Mouse (Mus musculus) central nervous system, embryonic 14 days (tissue): ENCODE results near the gene Klf16. TPM values are rescaled to one million over a fixed set of nuclear protein-coding genes. Genes with fewer than 3 reads are reported as not detected.

ENCODE experiments used
- polyA plus RNA-seq: library from polyadenylated mRNA; depleted of rRNA; stranded (reverse); fragments of >200 nt; gene quantifications from 2 replicates; pipeline ENCODE4 v1.2.3, GENCODE M21; 2012; rRNA removed

Gene Klf16
- polyA plus RNA-seq = 13.9 and 14.8 TPM in 2 replicates

GRCm38 (mm10) chr10:80577195-80578130 lies at the start of gene Klf16:
Gene Klf16, minus strand, starts transcription at chr10:80577321.

DNA sequence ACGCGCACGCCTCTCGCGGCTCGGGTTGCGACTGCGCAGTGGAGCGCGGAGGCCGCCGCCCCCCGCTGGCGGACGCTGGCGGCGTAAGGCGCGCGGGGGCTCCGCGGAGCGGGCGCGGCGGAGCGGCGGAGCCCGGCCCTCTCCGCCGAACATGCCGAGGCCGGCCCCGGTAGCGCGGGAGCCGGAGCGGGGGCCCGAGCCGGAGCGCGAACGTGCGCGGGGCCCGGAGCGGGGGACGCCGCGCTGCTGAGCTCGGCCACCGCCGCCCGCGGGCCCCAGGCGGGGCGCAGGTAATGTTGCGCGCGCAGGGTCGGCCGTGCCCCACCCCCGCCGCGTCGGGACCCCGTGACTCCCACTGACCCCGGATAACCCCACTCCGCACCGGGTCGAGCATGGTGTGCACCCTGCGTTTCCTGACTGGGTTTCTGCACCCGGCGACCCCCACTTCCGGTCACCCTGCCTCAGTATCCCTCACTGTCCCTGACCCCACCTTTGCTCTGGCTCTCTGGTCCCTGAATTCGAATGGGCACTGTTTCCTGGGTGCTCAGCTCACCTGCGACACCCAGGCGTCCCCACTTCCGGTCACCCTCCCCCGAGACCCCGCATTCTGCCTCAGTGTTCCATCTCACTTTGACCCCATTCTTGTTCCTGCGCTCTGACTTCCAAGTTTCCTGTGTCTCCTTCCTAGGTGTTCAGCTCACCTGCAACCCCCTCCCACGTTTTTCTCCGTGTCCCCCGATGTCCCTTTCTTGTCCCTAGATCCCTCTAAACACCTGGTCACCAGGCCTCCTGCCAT lies 45.7 kb upstream of the Klf16 start, which contains the start of gene Csnk1g2:
TSS of gene Csnk1g2 (plus strand) at position 178 of the 796 bp plus-strand sequence.

GRCm38 (mm10) chr10:80605721-80606120 lies 28.6 kb upstream of the Klf16 start, which contains the start of gene Gm49322:
Gene Gm49322, plus strand, starts transcription at chr10:80606021.

DNA sequence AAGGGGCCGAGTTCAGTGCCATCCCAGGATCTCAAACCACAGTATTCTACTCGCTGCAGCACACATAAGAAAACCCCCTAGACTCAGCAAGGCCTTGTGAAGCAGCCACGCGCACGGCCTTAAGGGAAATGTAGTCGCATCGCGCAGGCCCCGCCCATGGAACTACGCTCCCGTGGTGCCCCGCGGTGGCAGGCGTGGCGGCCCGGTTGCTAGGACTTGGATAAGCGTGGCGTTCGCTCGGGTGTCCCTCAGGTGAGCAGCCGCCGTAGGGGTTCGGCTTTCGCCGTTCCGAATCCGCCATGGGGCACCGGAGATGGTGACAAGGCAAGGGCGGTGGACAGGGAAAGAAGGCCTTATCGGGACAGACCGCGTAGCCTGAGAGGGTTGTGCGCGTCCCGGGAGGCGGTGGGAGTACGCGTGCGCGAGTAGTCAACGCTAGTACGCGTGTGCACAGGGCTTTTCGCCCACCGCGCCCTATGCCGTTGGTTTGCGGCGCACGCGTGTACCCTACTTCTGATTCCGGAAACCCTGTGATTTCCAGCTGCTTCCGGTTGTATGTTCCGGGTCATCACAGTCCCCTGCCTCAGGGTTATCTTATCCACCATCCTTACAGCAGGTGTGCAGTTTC lies 25.7 kb upstream of the Klf16 start, which contains the start of the genes Scamp4 and Adat3:
TSS of gene Scamp4 (plus strand) at position 175 of the 628 bp plus-strand sequence.
TSS of gene Adat3 (plus strand) at position 183 of the 628 bp plus-strand sequence.

GRCm38 (mm10) chr10:80589879-80590854 lies 13.0 kb upstream of the Klf16 start, which contains the start of gene Abhd17a:
Gene Abhd17a, minus strand, starts transcription at chr10:80590341.

GRCm38 (mm10) chr10:80561116-80561944 lies 15.8 kb downstream of the Klf16 start, which contains the start of gene Rexo1:
Gene Rexo1, minus strand, starts transcription at chr10:80561560.

GRCm38 (mm10) chr10:80538710-80539394 lies 38.3 kb downstream of the Klf16 start, which contains the start of gene Atp8b3:
Gene Atp8b3, minus strand, starts transcription at chr10:80539124.

Other genes with a start within 250 kb of the Klf16 start
- gene Pcsk4, start 247.8 kb downstream of the Klf16 start, polyA plus RNA-seq = 4.5 and 6.3 TPM in 2 replicates
- gene Reep6, start 247.4 kb downstream of the Klf16 start, polyA plus RNA-seq = 2.2 and 3.2 TPM in 2 replicates
- 1.4 and 2.8 TPM in 2 replicates for gene Adamtsl5, start 228.9 kb downstream of the Klf16 start, polyA plus RNA-seq
- gene Plk5, start 220.9 kb downstream of the Klf16 start, polyA plus RNA-seq = 2.6 and 2.9 TPM in 2 replicates
- gene Mex3d, start 189.7 kb downstream of the Klf16 start, polyA plus RNA-seq = 86.4 and 98.5 TPM in 2 replicates
- 273 and 295 TPM in 2 replicates for gene Mbd3, start 177.8 kb downstream of the Klf16 start, polyA plus RNA-seq
- 870 and 900 TPM in 2 replicates for gene Uqcr11, start 170.5 kb downstream of the Klf16 start, polyA plus RNA-seq
- 145 and 156 TPM in 2 replicates for gene Tcf3, start 143.7 kb downstream of the Klf16 start, polyA plus RNA-seq
- 4.1 and 6.6 TPM in 2 replicates for gene Onecut3, start 82.5 kb downstream of the Klf16 start, polyA plus RNA-seq
- gene Atp8b3, start 38.2 kb downstream of the Klf16 start, polyA plus RNA-seq = 0.58 and 0.81 TPM in 2 replicates
- gene Rexo1, start 15.8 kb downstream of the Klf16 start, polyA plus RNA-seq = 59.5 and 61.4 TPM in 2 replicates
- gene Abhd17a, start 13.0 kb upstream of the Klf16 start, polyA plus RNA-seq = 126 and 131 TPM in 2 replicates
- 53.6 and 62.1 TPM in 2 replicates for gene Scamp4, start 25.6 kb upstream of the Klf16 start, polyA plus RNA-seq
- 11.3 and 11.5 TPM in 2 replicates for gene Adat3, start 25.6 kb upstream of the Klf16 start, polyA plus RNA-seq
- gene Gm49322, start 28.7 kb upstream of the Klf16 start, polyA plus RNA-seq = 4.7 TPM in 2 replicates
- 203 and 212 TPM in 2 replicates for gene Csnk1g2, start 45.5 kb upstream of the Klf16 start, polyA plus RNA-seq
- gene Btbd2, start 79.8 kb upstream of the Klf16 start, polyA plus RNA-seq = 93.0 and 93.8 TPM in 2 replicates
- gene Mknk2, start 100.8 kb upstream of the Klf16 start, polyA plus RNA-seq = 87.9 and 92.8 TPM in 2 replicates
- 34.5 and 37.2 TPM in 2 replicates for gene Mob3a, start 124.7 kb upstream of the Klf16 start, polyA plus RNA-seq
- 66.3 and 70.4 TPM in 2 replicates for gene Izumo4, start 124.9 kb upstream of the Klf16 start, polyA plus RNA-seq
- gene Ap3d1, start 164.9 kb upstream of the Klf16 start, polyA plus RNA-seq = 153 and 171 TPM in 2 replicates
- 46.3 and 56.0 TPM in 2 replicates for gene Dot1l, start 177.9 kb upstream of the Klf16 start, polyA plus RNA-seq
- gene Sf3a2, start 220.9 kb upstream of the Klf16 start, polyA plus RNA-seq = 85.0 and 92.8 TPM in 2 replicates
- 116 and 118 TPM in 2 replicates for gene Plekhj1, start 221.3 kb upstream of the Klf16 start, polyA plus RNA-seq
- gene Amh, start 227.9 kb upstream of the Klf16 start, polyA plus RNA-seq = 1.4 and 1.5 TPM in 2 replicates
- 0.48 and 2.0 TPM in 2 replicates for gene Jsrp1, start 236.2 kb upstream of the Klf16 start, polyA plus RNA-seq
- gene Oaz1, start 249.3 kb upstream of the Klf16 start, polyA plus RNA-seq = 683 and 719 TPM in 2 replicates